Mouse (Mus musculus) C2C12 (cell line): Measurements from ENCODE around the gene Litaf. TPM values are rescaled to one million over a fixed set of nuclear protein-coding genes. Genes with fewer than 3 reads are reported as not detected.
"Not testable (repeated sequence)": the region's sequence is repeated elsewhere in the genome, so short reads cannot be mapped to it uniquely, and the experiment has no call there.

Experiments
- H3K27me3 ChIP-seq: one replicate; pipeline ENCODE4 v1.6.1; 2011; ENCODE audit not compliant: control insufficient read depth, insufficient read depth, insufficient read length
- H3K36me3 ChIP-seq: one replicate; pipeline ENCODE4 v1.6.1; 2011; ENCODE audit not compliant: control insufficient read depth, insufficient read depth
- H3K4me3 ChIP-seq: one replicate; pipeline ENCODE4 v1.5.1; 2011; ENCODE audit warnings: mild to moderate bottlenecking, control low read depth; ENCODE audit not compliant: poor library complexity, insufficient read depth, severe bottlenecking
- H3K79me2 ChIP-seq: one replicate; pipeline ENCODE4 v1.6.1; 2011; ENCODE audit not compliant: control insufficient read depth, insufficient read depth
- H3K79me3 ChIP-seq: one replicate; pipeline ENCODE4 v1.6.1; 2011; ENCODE audit warnings: low read depth, control low read depth
- H3ac ChIP-seq: one replicate; pipeline ENCODE3; 2011; ENCODE audit warnings: low read depth; ENCODE audit not compliant: control insufficient read depth, insufficient read length
- CEBPB ChIP-seq: IDR thresholded peaks from one replicate; pipeline ENCODE4 v1.6.1; 2011; ENCODE audit warnings: low read depth, mild to moderate bottlenecking, control low read depth, moderate library complexity
- CTCF ChIP-seq: IDR thresholded peaks from one replicate; pipeline ENCODE4 v1.5.1; 2011; ENCODE audit not compliant: control insufficient read depth, insufficient read depth, insufficient read length
- FOSL1 ChIP-seq: IDR thresholded peaks from one replicate; pipeline ENCODE4 v1.8.0; 2011; ENCODE audit warnings: mild to moderate bottlenecking, low read length; ENCODE audit not compliant: poor library complexity, insufficient read depth, severe bottlenecking
- MAX ChIP-seq: IDR thresholded peaks from one replicate; pipeline ENCODE4 v1.6.1; 2011; ENCODE audit warnings: mild to moderate bottlenecking, control low read depth
- MYOD1 ChIP-seq: IDR thresholded peaks from one replicate; pipeline ENCODE4 v1.6.1; 2011; ENCODE audit warnings: low read depth; ENCODE audit not compliant: control insufficient read depth, insufficient read length
- MYOG ChIP-seq: IDR thresholded peaks from one replicate; pipeline ENCODE4 v1.6.1; 2011; ENCODE audit not compliant: control insufficient read depth, insufficient read length; ENCODE audit errors: extremely low read depth
- USF1 ChIP-seq: IDR thresholded peaks from one replicate; pipeline ENCODE4 v1.6.1; 2011; ENCODE audit warnings: low read depth, mild to moderate bottlenecking, control low read depth, moderate library complexity
- polyA plus RNA-seq: library from polyadenylated mRNA; unstranded; fragments of >200 nt; fragmentation: generic; extraction: Trizol; gene quantifications from one replicate; pipeline ENCODE4 v1.2.1, GENCODE M21; 2012; ENCODE audit warnings: missing spikeins

Gene Litaf
- polyA plus RNA-seq, 1 experiment, result 116 TPM

DNA sequence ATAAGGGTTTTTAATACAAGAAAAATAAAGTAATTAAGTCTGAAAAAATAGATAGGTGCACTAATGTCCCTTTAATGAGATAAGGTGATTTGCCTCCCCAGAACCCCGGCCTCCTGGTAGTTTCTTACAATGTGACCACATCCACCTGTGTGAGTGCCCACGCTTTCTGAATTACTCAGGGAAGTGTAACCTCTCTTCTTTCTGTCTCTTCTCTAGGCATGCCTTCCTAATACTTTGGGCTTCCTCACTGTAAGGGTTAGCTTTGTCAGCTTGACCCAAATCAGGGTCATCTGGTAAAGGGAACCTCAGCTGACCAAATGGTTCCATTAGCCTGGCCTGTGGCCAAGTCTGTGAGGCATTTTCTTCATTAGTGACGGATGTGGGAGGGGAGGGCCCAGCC is 51.5 kb downstream of the Litaf start:
- Histone ChIP-seq H3K4me3 (no peak overlapping the region), H3K79me3 (no peaks in the 10 kb centered on the region), H3K27me3 (no peaks in the 10 kb centered on the region), H3K36me3 (no peaks in the 10 kb centered on the region), H3ac (no peak overlapping the region), H3K79me2 (no peaks in the 10 kb centered on the region)
- no peak for TF ChIP-seq CTCF
- TF ChIP-seq MAX, result no peak
- TF ChIP-seq MYOD1, result no peak
- TF ChIP-seq FOSL1, result no peak
- TF ChIP-seq USF1, result no peak
- no peak for TF ChIP-seq CEBPB
- TF ChIP-seq MYOG, result no peak

DNA sequence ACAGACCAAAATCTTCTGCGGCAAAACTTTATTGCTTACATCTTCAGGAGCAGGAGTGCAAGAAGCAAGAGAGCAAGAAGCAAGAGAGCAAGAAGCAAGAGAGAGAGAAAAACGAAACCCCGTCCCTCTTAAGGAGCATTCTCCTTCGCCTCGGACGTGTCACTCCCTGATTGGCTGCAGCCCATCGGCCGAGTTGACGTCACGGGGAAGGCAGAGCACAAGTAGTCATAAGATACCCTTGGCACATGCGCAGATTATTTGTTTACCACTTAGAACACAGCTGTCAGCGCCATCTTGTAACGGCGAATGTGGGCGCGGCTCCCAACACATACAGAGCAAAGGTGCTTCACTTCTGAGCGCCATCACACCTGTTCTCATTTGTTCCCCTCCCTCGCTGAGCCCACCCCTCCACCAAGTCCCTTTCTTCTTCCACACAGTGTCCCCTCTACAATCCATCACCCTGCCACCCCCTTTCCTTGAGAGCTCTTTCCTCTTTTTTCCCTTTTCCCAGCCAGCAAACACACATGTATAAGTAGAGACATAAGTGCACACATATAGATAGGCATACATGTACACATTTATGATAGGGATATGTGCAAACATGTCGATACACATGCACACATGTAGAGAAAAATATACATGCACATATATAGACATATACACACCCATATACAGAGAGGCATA is 52.4 kb downstream of the Litaf start:
- H3K79me3 ChIP-seq, H3K36me3 ChIP-seq, H3K79me2 ChIP-seq, H3ac ChIP-seq, H3K4me3 ChIP-seq, H3K27me3 ChIP-seq: not testable (repeated sequence)

DNA sequence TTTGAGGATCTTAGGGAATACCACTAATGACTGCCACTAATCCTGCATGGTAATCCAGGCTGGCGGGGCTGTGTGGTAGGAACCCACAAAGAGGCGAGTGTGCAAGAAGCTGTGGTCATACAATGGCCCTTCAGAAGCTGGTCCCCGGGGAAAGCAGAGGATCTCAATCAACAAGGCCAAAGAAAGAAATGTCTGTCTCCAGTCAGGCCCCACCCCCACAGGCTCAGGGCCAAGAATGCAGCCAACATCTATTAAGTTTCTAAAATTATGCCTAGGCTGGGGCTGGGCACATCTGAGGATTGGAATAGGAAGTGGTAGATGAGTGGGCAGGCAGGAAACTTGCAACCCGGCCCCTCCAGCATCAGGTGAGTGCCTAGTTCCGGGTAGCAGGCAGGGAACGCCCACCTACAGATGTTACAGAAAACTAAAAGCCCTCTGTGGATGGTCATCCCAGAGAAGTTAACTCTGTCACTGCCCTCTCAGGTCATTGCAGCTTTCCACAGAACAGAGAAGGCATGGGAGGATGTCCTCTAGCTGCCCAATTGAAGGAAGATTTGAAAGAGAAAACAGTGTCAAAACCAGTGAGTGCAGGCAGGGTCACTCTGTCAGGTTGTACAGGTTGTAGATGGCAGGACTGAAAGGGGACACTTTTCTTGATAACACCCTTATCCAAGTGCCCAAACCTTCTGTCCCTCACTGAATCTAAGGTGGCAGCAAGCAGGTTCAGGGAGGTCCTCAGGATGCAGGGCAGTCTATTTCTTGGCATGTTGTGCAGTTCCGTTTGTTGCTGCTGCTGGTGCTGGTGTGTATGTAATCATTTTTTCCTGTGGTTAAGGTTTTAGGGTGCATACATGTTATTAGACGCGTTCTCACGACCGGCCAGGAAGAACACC is 53.1 kb downstream of the Litaf start:
- Histone ChIP-seq H3ac (no peak overlapping the region), H3K4me3 (no peak overlapping the region), H3K79me2 (no peaks in the 10 kb centered on the region), H3K36me3 (no peaks in the 10 kb centered on the region), H3K79me3 (peaks cover 2% of the 10 kb centered on the region), H3K27me3 (no peaks in the 10 kb centered on the region)
- TF ChIP-seq MAX (no peak), CEBPB (no peak), MYOG (no peak), MYOD1 (no peak), CTCF (no peak), FOSL1 (no peak), USF1 (no peak)

DNA sequence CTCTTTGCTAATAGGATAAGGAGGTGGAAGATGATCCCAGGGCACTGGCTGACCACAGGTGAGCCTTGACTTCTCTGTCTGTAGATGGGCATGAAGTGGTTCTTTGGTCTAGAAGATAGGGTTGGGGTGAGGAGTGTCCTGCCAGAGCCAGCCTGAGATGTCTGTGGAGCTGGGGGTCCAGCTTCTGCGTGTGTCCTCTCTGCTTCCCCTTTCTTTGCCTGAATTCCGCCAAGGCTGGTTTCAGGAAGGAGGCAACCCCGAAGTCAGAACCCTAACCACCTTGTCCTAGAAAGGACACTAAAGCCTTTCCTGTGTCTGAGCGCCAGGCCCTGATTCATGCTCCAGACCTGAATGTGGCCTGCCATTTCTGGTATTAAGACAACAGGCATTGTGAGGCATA is 54.0 kb downstream of the Litaf start:
- TF ChIP-seq MYOG (no peak), CEBPB (no peak), USF1 (no peak), FOSL1 (no peak), CTCF (no peak), MYOD1 (no peak), MAX (no peak)
- Histone ChIP-seq H3K79me2 (no peaks in the 10 kb centered on the region), H3K79me3 (peaks cover 2% of the 10 kb centered on the region), H3ac (no peak overlapping the region), H3K4me3 (no peak overlapping the region), H3K27me3 (no peaks in the 10 kb centered on the region), H3K36me3 (no peaks in the 10 kb centered on the region)

DNA sequence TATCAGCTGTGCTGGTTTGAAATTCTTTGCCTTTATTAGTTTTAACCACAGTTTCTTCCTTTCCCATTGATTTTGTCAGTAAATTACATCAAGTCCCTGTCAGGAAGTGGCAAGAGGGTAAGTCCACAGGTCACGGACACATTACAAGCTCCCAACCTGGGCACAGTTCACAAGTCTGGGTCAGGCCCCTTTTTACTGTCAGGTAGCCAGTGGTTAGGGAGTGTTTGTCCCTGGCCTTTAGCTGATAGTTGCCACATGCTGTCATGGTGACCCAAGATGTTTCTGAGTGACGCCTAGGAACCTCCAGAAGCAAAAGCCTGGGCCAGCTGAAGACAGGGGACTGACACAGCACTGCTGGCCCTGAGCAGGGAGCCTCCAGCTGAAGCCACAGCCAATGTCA is 54.8 kb downstream of the Litaf start:
- Histone ChIP-seq H3K36me3 (no peaks in the 10 kb centered on the region), H3ac (no peak overlapping the region), H3K27me3 (no peaks in the 10 kb centered on the region), H3K79me3 (peaks cover 2% of the 10 kb centered on the region), H3K79me2 (no peaks in the 10 kb centered on the region), H3K4me3 (no peak overlapping the region)
- TF ChIP-seq FOSL1 (no peak), CEBPB (no peak), MYOD1 (no peak), MAX (no peak)

DNA sequence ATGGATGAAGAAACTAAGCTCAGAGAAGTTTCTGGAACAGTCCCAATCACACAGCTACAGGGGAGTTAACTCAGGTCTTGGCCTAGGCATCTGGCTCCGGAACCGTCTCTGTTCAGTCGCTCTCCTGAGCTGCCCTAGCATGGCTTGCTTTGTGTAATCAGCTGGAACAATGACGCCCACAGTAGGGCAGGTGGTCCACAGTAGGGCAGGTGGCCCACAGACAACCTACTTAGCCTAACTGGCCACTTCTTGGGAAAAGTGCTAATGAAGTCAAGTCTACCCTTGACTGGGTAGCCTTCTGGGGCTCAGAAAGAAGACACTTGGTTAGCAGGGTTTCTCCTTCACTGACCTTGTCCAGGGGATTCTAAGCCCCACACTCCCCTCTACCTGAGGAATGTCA is 55.7 kb downstream of the Litaf start:
- H3K4me3 ChIP-seq, result no peak overlapping the region
- H3ac ChIP-seq, result no peak overlapping the region
- H3K36me3 ChIP-seq, result no peaks in the 10 kb centered on the region
- H3K79me3 ChIP-seq, result peaks cover 2% of the 10 kb centered on the region
- H3K27me3 ChIP-seq, result no peaks in the 10 kb centered on the region
- no peaks in the 10 kb centered on the region for H3K79me2 ChIP-seq
- no peak for TF ChIP-seq CTCF
- no peak for TF ChIP-seq USF1
- TF ChIP-seq MYOG, result no peak
- no peak for TF ChIP-seq FOSL1
- TF ChIP-seq MYOD1, result no peak
- no peak for TF ChIP-seq MAX
- no peak for TF ChIP-seq CEBPB
